Mouse (Mus musculus): ENCODE measurements at regions not wholly inside any gene's neighbourhood (a gene's known extent, or its start where the extent isn't known, plus 50 kb on each side); places are given as distances from the start of the nearest gene placed in this dataset.

- no peak for DNase-seq (ENCODE audit: low spot score in 2 of 2)
Observed at GRCm38 (mm10) chr8:77774551-77775335, 50.5 kb upstream of the Ednra start.

DNA sequence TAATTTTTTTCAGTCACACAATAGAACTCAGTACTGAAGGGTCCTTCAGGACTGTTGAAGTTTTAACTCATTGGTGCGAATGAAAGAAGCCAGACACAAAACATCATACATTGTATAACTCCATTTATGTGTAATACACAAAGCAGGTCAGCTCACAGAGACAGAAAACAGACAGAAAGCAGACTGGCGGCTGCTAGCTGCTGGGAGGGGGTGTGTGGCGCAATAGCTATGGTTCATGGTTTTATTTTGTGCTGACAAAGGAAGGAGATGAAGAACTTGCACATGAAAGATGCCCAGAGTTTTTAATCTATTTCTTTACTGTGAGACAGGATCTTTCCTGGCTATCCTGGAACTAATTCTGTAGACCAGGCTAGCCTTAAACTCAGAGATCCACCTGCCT is 51.3 kb upstream of the Ednra start:
- DNase-seq (ENCODE audit: low spot score in 2 of 2), result no peak

GRCm38 (mm10) chr8:77777597-77777996 is 53.3 kb upstream of the Ednra start:
- DNase-seq (ENCODE audit: low spot score in 2 of 2), result no peak

DNA sequence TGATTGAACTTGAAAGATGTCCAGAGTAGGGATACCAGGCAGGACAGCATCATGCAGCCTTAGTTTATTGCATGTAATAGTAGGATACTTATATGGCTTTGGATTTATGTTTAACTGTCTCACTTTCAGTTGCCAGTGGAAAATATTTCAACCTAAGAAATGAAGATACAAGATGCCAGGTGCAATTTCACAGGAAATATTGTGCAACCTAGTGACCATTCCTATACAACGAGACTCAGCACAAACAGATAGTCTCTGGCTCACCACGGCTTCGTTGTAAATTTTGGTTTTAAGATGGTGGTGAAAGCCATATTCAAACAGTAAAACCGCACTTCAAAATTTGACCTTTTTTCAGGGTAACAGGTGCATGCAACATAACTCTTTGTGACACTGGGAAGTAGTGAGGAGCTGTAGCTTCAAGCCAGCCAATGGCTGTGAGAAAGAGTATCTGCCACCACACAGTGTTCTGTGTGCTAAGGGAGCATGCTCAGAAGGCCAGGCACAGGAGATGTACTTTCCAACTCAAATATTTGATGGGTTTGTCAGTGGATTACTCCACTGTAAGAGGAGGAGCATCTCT is 61.5 kb upstream of the Ednra start:
- DNase-seq (ENCODE audit: low spot score in 2 of 2), result no peak

DNA sequence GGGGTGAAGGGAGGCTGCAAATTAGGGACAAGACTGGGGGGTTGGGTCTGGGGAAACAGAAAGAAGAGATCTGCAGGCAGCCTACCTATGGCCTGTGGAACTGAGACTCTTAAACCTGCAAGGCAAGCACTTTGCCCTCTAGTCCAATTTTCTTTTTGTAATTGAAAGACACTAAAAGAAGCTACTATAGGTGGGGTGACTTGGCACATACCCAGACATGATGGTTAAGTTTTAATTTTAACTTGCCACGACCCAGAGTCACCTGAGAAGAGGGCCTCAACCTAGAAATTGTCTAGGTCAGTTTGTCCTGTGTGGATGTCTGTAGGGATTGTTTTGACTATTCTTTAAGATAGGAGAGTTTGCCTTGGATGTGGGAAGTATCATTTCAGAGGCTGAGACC is 70.6 kb upstream of the Ednra start:
- no peak for DNase-seq (ENCODE audit: low spot score in 2 of 2)

GRCm38 (mm10) chr8:77803147-77803903 is 79.1 kb upstream of the Ednra start:
- DNase-seq (ENCODE audit: low spot score in 2 of 2), result no peak

- no peak for DNase-seq (ENCODE audit: low spot score in 2 of 2)
Observed at GRCm38 (mm10) chr8:77804536-77804935, 80.3 kb upstream of the Ednra start.

GRCm38 (mm10) chr8:77804956-77805355 is 80.7 kb upstream of the Ednra start:
- no peak for DNase-seq (ENCODE audit: low spot score in 2 of 2)

DNA sequence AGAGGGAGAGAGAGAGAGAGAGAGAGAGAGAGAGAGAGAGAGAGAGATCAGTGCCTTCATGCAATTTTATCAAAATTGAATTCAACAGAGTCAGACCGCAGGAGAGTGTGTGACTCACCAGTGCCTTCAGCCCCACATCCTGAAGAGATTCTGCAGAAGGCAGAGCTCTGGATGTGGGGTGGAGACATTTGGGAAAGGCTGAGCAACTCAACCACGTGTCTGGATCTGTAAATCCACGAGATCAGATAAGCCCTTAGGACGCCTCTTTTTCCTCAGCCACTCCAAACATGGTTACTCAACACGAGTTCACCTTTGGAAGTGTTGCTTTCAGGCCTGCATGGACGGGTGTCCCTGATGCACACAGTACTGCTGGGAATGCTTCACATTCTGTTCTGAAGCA is 81.4 kb upstream of the Ednra start:
- DNase-seq (ENCODE audit: low spot score in 2 of 2), result no peak

- no peak for DNase-seq (ENCODE audit: low spot score in 2 of 2)
Observed at GRCm38 (mm10) chr8:77814796-77815647, 90.8 kb upstream of the Ednra start.

DNA sequence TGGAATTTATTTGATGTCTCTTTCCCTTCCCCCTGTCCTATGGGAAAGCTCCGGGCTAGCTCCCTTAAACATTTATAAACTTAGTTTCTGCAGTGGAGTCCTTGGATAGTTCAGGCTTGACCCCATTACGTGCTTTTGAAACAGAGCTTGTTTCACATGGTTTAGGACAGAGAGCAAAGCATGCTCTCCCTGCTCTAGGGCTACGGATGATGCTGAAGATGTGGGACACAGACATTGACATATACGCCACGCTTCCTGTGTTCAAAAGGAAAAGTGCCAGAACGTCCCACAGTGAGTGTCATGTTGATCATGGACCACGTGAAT is 91.3 kb upstream of the Ednra start:
- DNase-seq (ENCODE audit: low spot score in 2 of 2), result no peak

- DNase-seq (ENCODE audit: low spot score in 2 of 2), result no peak
Observed at GRCm38 (mm10) chr8:77816217-77816616, 92.0 kb upstream of the Ednra start.

GRCm38 (mm10) chr8:77825786-77826185 is 101.5 kb upstream of the Ednra start:
- DNase-seq (ENCODE audit: low spot score in 2 of 2), result no peak

GRCm38 (mm10) chr8:77826255-77826654 is 102.0 kb upstream of the Ednra start:
- no peak for DNase-seq (ENCODE audit: low spot score in 2 of 2)

DNA sequence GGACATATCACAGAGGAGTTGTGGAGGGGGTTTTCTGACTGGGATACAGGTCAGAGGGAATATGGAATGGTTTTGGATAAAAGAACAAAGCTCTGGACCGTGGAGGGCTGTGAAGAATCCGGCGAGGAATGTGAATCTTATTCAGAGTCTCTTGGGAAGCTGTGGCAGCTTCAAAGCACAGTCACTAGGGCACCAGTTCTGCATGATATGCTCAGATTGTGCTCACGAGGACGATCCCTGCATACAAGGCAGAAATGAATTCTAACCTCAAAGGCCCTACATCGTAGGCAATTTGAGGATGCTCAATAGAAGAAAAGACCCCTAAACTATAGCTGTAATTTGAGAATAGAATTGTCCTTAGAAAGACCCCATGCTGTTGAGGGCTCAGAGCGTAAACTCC is 103.8 kb upstream of the Ednra start:
- DNase-seq (ENCODE audit: low spot score in 2 of 2), result no peak

DNA sequence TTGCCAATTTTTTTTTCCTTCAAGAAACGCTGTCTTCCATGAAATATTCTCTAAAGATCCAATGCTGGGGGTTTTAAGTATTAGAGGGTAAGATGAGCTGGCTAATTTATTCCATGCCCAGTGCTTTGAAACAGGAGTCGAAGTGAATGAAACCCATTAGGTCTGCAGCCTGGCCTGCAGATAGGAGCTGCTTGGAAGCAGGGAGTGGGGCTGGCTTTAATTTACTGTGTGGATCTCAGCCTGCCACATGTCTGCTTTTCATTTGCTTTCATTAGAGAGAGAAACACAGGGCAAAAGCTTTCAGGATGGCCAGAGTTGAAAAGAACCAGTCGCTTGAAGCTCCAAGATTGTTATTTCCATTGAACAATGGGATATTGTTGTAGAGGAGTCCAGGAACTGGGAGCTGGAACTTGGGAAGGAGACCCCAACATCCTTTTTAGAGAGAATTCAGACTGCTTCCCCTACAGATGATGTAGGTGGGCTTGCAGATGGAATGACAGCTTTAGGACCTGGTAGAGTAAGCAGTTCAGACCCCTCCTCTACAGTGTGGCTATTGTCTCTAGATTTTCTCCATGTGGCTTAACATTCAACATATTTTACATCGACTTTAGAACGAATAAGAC is 105.0 kb upstream of the Ednra start:
- no peak for DNase-seq (ENCODE audit: low spot score in 2 of 2)

GRCm38 (mm10) chr8:77829764-77830163 is 105.5 kb upstream of the Ednra start:
- no peak for DNase-seq (ENCODE audit: low spot score in 2 of 2)

GRCm38 (mm10) chr8:77834283-77834682 is 110.0 kb upstream of the Ednra start:
- DNase-seq (ENCODE audit: low spot score in 2 of 2), result no peak

DNA sequence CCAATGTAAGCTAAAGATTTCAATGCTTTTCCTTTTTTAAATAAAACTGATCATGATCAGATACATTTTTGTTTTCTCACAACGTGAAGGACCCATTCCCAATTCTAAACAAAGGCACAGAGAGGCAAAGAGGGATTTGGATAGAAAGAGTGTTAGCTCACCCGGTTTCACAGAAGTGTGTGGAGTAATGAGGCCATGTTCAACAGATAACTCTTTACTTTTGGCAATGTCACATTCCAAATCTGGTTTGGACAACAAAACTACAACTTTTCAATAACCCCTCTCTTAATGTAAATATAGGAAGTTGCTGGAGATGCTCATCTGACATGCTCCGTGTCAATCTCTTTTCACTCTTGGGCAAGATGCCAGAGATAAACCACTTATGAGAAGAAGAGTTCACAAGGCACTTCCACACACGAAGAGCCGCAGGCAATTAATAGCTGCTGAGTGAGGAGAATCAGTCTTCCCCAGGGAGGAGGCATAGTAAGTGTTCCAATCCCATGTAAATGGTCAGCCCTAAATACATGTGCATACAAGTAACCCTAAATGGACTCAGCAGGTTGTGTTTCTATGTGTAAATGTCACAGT is 112.7 kb upstream of the Ednra start:
- DNase-seq (ENCODE audit: low spot score in 2 of 2), result no peak

DNA sequence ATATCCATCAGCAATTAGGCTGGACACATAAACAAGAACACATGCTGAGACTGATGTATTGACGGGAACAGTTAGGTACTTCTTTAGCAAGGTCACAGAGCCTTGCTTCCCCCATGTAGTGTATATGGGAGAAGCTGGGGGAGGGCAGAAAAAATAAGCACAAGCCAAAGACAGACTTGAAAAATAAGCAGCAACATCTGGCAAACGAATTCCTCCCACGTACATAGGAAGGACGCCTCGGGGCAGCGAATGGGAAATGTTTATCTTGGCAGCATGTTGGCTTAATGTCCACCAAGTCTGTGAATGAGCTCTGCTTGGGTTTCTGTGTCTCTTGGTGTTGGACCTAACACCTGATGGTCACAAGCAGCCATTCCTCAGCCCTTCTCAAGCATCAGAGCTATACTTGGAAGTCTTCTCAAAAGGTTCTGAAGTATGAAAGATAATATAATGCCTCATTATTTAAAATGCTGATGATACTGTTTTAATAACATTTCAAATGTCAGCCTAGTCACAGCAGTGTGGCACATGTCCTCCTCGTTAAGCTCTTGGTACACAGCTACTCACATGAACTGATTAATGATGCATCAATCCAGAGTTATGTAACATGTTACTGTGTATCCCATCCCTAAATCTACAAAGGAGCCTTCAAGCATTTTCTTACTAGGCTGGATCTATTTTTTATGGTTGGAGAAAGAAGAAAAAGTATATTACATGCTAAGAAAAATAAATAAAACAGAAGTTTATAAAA is 118.3 kb upstream of the Ednra start:
- no peak for DNase-seq (ENCODE audit: low spot score in 2 of 2)

DNA sequence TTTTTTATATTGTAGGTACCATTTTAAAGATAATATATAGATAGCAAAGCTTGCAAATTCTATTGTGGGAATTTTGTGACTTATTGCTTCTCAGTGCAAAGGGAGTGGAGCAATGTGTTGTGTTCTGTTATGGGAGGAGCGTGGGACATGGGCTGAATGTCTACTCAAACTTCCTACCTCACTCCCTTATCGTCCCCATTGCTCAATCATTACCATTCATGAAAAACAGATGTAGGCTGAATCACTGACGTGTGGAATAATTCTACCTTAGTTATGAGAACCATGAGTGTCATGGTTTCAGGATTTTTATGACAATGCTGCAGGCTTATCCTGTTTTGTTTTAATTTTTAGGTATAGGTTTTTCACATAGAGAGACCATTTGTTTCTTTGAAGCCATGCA is 119.0 kb upstream of the Ednra start:
- no peak for DNase-seq (ENCODE audit: low spot score in 2 of 2)
